Mouse (Mus musculus): ENCODE results near the gene Nf1. TPM values are rescaled to one million over a fixed set of nuclear protein-coding genes. Genes with fewer than 3 reads are reported as not detected.

The Nf1 gene
- polyA plus RNA-seq, 1 experiment from 2014 or later = 10.4 TPM

DNA sequence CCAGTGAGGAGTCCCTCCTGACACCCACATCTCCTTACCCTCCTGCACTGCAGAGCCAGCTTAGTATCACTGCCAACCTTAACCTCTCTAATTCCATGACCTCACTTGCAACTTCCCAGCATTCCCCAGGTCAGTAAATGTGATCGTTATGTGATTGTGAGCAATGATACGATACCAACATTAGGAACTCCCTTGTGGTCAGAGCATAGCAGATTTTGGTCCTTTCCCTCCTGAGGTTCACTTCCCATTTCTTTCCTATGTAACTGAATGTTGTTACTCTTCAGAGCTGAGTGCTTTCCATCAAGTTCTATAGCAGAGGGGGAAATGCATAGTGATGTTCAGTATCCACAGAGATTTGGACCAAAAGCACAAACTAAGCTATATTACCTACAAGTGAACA, 230.8 kb downstream of the Nf1 start:
- H3K4me3 ChIP-seq (ENCODE audit: low read depth, low read length) = no peak overlapping the region
- ATAC-seq (ENCODE audit: low FRiP score) (no peak), DNase-seq (ENCODE audit: low spot score, missing footprints) (no peak)
- H3K27me3 ChIP-seq (ENCODE audit: control insufficient read depth, insufficient read depth, low read length) = no peaks in the 10 kb centered on the region
- peaks cover 16% of the 10 kb centered on the region; the same call in 1 of the 2 replicates for H3K36me3 ChIP-seq (ENCODE audit: control insufficient read depth, insufficient read depth, low read length)
- H3K4me1 ChIP-seq (ENCODE audit: control insufficient read depth, insufficient read depth, low read length) = no peaks in the 10 kb centered on the region
- no peaks in the 10 kb centered on the region for H3K9me3 ChIP-seq (ENCODE audit: control insufficient read depth, low read length)
- H3K9ac ChIP-seq (ENCODE audit: low read length) = no peak overlapping the region
- no peak overlapping the region for H3K4me2 ChIP-seq
- no peak overlapping the region for H3K27ac ChIP-seq (ENCODE audit: low read depth, low read length)
- 94% methylated on average over 2 of the region's 2 CpGs for WGBS

DNA sequence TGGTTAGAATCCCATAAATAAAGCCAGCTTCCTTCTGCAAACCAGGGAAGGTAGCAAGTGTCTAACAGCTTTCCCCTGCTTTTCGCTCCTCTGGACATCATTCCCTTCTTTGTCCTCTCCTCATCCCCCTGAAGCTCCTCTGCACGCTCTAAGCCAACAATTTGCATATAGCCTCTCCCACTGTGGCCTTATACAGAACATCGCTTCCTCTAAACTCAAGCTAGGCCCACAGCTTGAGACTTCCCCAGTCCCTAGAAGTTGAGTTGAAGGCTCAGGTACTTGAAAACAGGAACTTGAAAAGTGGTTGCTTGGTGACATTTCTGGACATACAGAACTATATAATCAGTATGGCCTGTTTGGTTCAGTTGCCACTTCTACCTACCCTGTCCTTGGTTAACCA, 234.3 kb downstream of the Nf1 start:
- H3K36me3 ChIP-seq (ENCODE audit: control insufficient read depth, insufficient read depth, low read length) = peaks cover 7% of the 10 kb centered on the region; the same call in 1 of the 2 replicates
- WGBS = 72% methylated on average over 3 of the region's 3 CpGs
- no peak overlapping the region for H3K9ac ChIP-seq (ENCODE audit: low read length)
- H3K27me3 ChIP-seq (ENCODE audit: control insufficient read depth, insufficient read depth, low read length) = no peaks in the 10 kb centered on the region
- DNase-seq (ENCODE audit: low spot score, missing footprints) (no peak), ATAC-seq (ENCODE audit: low FRiP score) (no peak)
- H3K4me2 ChIP-seq = no peak overlapping the region
- no peaks in the 10 kb centered on the region for H3K9me3 ChIP-seq (ENCODE audit: control insufficient read depth, low read length)
- H3K4me1 ChIP-seq (ENCODE audit: control insufficient read depth, insufficient read depth, low read length) = no peaks in the 10 kb centered on the region
- no peak overlapping the region for H3K4me3 ChIP-seq (ENCODE audit: low read depth, low read length)
- H3K27ac ChIP-seq (ENCODE audit: low read depth, low read length) = no peak overlapping the region

DNA sequence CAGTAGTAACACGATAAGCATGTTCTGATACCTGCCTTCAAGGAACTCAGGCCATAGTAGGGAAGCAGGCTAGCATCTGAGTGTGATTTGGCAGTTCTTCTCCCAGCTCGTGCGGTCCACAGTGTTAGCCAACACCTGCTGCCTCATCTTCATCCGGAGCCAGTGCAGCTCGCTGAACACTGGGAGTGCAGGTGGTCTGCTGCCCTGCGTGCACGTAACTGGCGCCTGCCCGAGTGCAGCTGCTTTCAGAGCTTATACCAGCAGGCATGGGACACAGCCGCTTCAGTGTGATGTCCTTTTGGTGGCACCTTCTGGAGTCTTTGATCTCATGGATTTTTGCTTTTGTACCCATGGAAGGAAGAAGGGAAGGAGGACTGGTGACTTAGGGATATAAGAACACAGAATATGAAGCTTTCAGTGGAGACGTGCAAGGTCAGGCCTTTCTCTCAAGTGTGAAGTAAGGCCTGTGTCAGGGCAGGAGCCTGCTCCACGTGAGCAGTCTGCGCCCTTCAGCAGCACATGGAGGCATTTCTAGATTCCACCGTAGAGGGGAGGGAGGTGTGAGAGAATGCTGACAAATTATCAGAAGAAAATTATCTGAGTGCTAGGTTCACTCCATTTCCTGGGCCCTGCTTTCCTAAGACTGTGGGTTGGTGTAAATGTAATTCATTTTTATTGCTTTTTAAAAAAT, 236.0 kb downstream of the Nf1 start:
- Histone ChIP-seq H3K9ac (ENCODE audit: low read length) (no peak overlapping the region), H3K4me2 (no peak overlapping the region), H3K27me3 (ENCODE audit: control insufficient read depth, insufficient read depth, low read length) (no peaks in the 10 kb centered on the region), H3K9me3 (ENCODE audit: control insufficient read depth, low read length) (no peaks in the 10 kb centered on the region), H3K4me3 (ENCODE audit: low read depth, low read length) (no peak overlapping the region), H3K36me3 (ENCODE audit: control insufficient read depth, insufficient read depth, low read length) (peaks cover 3% of the 10 kb centered on the region; the same call in 1 of the 2 replicates), H3K27ac (ENCODE audit: low read depth, low read length) (no peak overlapping the region), H3K4me1 (ENCODE audit: control insufficient read depth, insufficient read depth, low read length) (no peaks in the 10 kb centered on the region)
- ATAC-seq (ENCODE audit: low FRiP score) (no peak), DNase-seq (ENCODE audit: low spot score, missing footprints) (no peak)
- 95% methylated on average over 14 of the region's 14 CpGs for WGBS

DNA sequence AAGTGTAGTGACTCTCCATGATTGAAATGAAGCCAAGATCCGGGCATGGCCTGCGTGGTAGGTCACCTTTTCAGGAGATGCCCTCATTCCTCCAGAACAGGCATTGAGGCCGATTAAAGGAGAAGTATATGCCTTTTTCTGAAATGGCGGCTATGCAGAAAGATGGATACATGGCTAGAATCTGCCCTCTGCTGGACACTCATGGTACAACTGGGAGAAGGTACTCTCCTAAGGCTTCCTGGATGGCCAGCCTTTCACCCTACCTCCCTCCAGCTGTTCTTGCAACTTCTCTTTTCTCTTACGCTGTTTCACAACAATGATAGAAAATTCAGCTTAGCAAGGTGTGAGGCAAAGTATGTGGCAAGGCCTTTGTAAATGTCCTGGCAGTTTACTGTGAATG, 238.2 kb downstream of the Nf1 start:
- Histone ChIP-seq H3K9ac (ENCODE audit: low read length) (no peak overlapping the region), H3K36me3 (ENCODE audit: control insufficient read depth, insufficient read depth, low read length) (0 out of 2 replicates have a peak, but pooled peaks cover 3% of the 10 kb centered on the region), H3K27me3 (ENCODE audit: control insufficient read depth, insufficient read depth, low read length) (no peaks in the 10 kb centered on the region), H3K4me1 (ENCODE audit: control insufficient read depth, insufficient read depth, low read length) (no peaks in the 10 kb centered on the region), H3K9me3 (ENCODE audit: control insufficient read depth, low read length) (no peaks in the 10 kb centered on the region), H3K27ac (ENCODE audit: low read depth, low read length) (no peak overlapping the region), H3K4me2 (no peak overlapping the region), H3K4me3 (ENCODE audit: low read depth, low read length) (no peak overlapping the region)
- DNase-seq (ENCODE audit: low spot score, missing footprints) = peak; percentile 96
- ATAC-seq (ENCODE audit: low FRiP score) = no peak
- WGBS = 55% methylated on average over 5 of the region's 5 CpGs

DNA sequence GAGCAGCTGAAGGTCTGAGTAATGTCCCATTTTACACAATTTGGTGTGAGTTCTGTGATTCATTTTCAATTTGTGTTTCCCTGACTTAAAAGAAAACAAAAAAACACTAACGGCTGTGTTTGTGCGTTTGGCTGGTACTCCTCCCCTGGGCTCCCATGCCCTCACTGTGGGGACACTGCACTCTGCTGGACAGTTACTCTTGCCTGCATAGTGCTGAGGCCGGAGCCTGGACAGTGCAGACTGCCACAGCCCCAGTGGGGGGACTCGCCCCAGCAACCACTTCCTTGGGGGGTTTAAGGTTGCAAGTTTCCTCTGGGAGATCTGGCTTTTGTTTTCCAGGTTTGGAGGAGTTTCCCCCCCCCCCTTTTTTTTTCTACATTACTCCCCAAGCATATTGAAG, 241.2 kb downstream of the Nf1 start:
- no peaks in the 10 kb centered on the region for H3K4me1 ChIP-seq (ENCODE audit: control insufficient read depth, insufficient read depth, low read length)
- DNase-seq (ENCODE audit: low spot score, missing footprints) = no peak

DNA sequence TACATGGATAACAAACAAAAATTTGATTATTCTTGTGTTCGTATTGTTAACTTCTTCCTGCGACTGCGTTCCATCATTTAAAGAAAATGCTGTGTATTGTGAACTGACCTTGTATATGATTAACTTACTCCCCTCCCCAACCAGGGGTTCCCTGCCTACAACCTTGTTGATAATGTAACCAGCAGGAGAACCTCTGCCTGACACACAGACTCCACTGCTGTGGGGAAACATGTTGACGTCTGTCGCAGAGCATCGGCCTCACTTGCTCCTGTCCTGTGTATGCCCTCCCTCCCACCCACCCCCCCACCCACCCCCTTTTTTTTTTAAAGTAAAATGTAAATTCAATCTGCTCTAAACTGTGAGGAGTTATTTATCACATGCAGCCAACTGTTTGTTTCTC, 241.8 kb downstream of the Nf1 start:
- DNase-seq (ENCODE audit: low spot score, missing footprints) (no peak), ATAC-seq (ENCODE audit: low FRiP score) (no peak)
- Histone ChIP-seq H3K27me3 (ENCODE audit: control insufficient read depth, insufficient read depth, low read length) (no peaks in the 10 kb centered on the region), H3K27ac (ENCODE audit: low read depth, low read length) (no peak overlapping the region), H3K36me3 (ENCODE audit: control insufficient read depth, insufficient read depth, low read length) (0 out of 2 replicates have a peak, but pooled peaks cover 3% of the 10 kb centered on the region), H3K9me3 (ENCODE audit: control insufficient read depth, low read length) (no peaks in the 10 kb centered on the region), H3K9ac (ENCODE audit: low read length) (no peak overlapping the region), H3K4me1 (ENCODE audit: control insufficient read depth, insufficient read depth, low read length) (no peaks in the 10 kb centered on the region), H3K4me2 (no peak overlapping the region), H3K4me3 (ENCODE audit: low read depth, low read length) (no peak overlapping the region)
- 92% methylated on average over 6 of the region's 6 CpGs for WGBS

More for the DNA sequence above, 241.2 kb downstream of the Nf1 start:
- Histone ChIP-seq H3K36me3 (ENCODE audit: control insufficient read depth, insufficient read depth, low read length) (0 out of 2 replicates have a peak, but pooled peaks cover 3% of the 10 kb centered on the region), H3K27me3 (ENCODE audit: control insufficient read depth, insufficient read depth, low read length) (no peaks in the 10 kb centered on the region), H3K9ac (ENCODE audit: low read length) (no peak overlapping the region), H3K4me2 (no peak overlapping the region), H3K9me3 (ENCODE audit: control insufficient read depth, low read length) (no peaks in the 10 kb centered on the region), H3K27ac (ENCODE audit: low read depth, low read length) (no peak overlapping the region), H3K4me3 (ENCODE audit: low read depth, low read length) (no peak overlapping the region)
- 59% methylated on average over 4 of the region's 4 CpGs for WGBS
- no peak for ATAC-seq (ENCODE audit: low FRiP score)

DNA sequence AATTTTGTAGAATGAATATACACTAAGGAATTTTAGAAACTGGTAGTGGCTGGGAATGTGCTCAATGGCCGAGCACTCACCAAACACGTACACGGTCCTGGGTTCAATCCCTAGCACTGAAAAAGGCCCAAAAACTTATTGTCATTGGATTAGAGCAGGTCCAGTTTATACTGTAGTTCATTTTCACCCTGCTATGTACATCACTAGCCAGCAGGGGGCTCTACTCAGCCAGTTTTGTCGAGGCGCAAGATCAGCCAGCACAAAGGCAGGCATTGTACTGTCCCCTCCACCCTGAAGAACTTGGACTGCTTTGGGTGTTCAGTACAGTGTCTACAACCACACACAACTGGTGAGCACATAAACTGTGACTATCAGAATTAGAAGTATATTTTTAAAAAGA, 244.7 kb downstream of the Nf1 start:
- ATAC-seq (ENCODE audit: low FRiP score) = peak; percentile 66; the same call in 1 of the 2 replicates
- WGBS = 8% methylated on average over 5 of the region's 5 CpGs
- DNase-seq (ENCODE audit: low spot score, missing footprints) = peak; percentile 96
- no peak overlapping the region for H3K4me3 ChIP-seq (ENCODE audit: low read depth, low read length)
- no peak overlapping the region for H3K4me2 ChIP-seq
- H3K36me3 ChIP-seq (ENCODE audit: control insufficient read depth, insufficient read depth, low read length) = no peaks in the 10 kb centered on the region
- H3K27ac ChIP-seq (ENCODE audit: low read depth, low read length) = no peak overlapping the region
- H3K9ac ChIP-seq (ENCODE audit: low read length) = 0 out of 2 replicates have a peak overlapping the region, but pooled peaks have one; percentile 5
- no peaks in the 10 kb centered on the region for H3K9me3 ChIP-seq (ENCODE audit: control insufficient read depth, low read length)
- no peaks in the 10 kb centered on the region for H3K27me3 ChIP-seq (ENCODE audit: control insufficient read depth, insufficient read depth, low read length)
- H3K4me1 ChIP-seq (ENCODE audit: control insufficient read depth, insufficient read depth, low read length) = no peaks in the 10 kb centered on the region

DNA sequence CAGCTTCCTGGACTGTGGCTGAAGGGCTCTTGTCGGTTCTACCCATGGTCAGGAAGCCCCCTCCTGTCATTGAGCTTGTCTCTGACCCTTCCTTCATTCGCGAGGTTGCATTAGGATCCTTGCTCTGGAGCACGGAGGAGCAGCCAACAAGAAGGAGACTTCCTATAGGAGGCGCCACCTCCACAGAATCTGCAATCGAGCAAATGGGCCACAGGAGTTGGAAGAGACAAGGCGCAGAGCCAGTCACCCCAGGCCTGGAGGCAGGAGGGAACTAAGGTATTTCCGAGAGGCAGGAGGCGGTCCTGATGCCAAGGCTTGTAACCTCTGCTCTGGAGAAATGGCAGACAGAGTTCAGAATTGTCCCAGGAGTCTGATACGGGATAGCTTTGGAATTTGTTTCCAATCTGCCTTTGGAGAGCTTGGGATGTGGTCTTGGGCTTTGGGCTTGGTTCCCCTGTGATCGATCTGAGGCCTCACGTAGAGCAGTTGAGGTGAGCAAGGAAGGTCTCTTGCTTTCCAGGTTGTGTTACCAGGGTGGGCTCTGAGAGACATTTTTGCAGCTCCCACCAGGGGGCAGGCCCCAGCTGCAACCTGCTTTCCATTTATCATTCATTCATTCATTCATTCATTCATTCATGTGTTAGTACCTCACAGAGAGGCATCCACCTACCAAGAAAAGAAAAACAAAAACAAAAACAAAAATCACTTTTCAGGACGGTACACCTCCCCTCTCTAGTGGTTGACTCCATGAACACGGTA, 250.0 kb downstream of the Nf1 start:
- H3K27ac ChIP-seq (ENCODE audit: low read depth, low read length) = no peak overlapping the region
- H3K4me3 ChIP-seq (ENCODE audit: low read depth, low read length) = no peak overlapping the region
- DNase-seq (ENCODE audit: low spot score, missing footprints) (no peak), ATAC-seq (ENCODE audit: low FRiP score) (no peak)
- H3K36me3 ChIP-seq (ENCODE audit: control insufficient read depth, insufficient read depth, low read length) = no peaks in the 10 kb centered on the region
- no peak overlapping the region for H3K4me2 ChIP-seq
- H3K9me3 ChIP-seq (ENCODE audit: control insufficient read depth, low read length) = no peaks in the 10 kb centered on the region
- no peak overlapping the region for H3K9ac ChIP-seq (ENCODE audit: low read length)
- peaks cover 6% of the 10 kb centered on the region; the same call in 1 of the 2 replicates for H3K27me3 ChIP-seq (ENCODE audit: control insufficient read depth, insufficient read depth, low read length)
- 47% methylated on average over 14 of the region's 14 CpGs for whole genome bisulfite sequencing
- peaks cover 23% of the 10 kb centered on the region for H3K4me1 ChIP-seq (ENCODE audit: control insufficient read depth, insufficient read depth, low read length)
